Comparison of ENCODE assay signal across 8 mouse cellular contexts in genomic region chr7:62085120-62085849, GRCm38 (mm10).
DNase-seq lines count a peak whose midpoint lies in the region; ATAC-seq lines count a peak whose summit lies in the region.

No protein-coding gene starts in this region.

- no peak overlapping the region for H3K4me2 ChIP-seq in embryonic facial prominence, embryonic 11.5 days (ENCODE audit: low read depth, low read length)
- no peak overlapping the region for H3K4me2 ChIP-seq in limb, embryonic 13.5 days (replicated peaks)

- no peaks in the 10 kb centered on the region for H3K36me3 ChIP-seq in embryonic facial prominence, embryonic 11.5 days (replicated peaks; ENCODE audit: control insufficient read depth, insufficient read depth, low read depth, low read length)
- no peaks in the 10 kb centered on the region for H3K36me3 ChIP-seq in embryonic facial prominence, embryonic 10.5 days (replicated peaks)
- no peaks in the 10 kb centered on the region for H3K36me3 ChIP-seq in limb, embryonic 13.5 days

- ATAC-seq in embryonic facial prominence, embryonic 11.5 days (replicated peaks; ENCODE audit: insufficient number of reproducible peaks, low FRiP score, low TSS enrichment, low read depth), result peak; percentile 89
- peak; percentile 89 for ATAC-seq in limb, embryonic 13.5 days (ENCODE audit: low FRiP score, low read depth)

- no peak overlapping the region for H3K27ac ChIP-seq in embryonic facial prominence, embryonic 11.5 days (replicated peaks; ENCODE audit: low read depth, low read length)
- no peak overlapping the region for H3K27ac ChIP-seq in embryonic facial prominence, embryonic 10.5 days (replicated peaks)
- no peak overlapping the region for H3K27ac ChIP-seq in limb, embryonic 13.5 days

- H3K4me3 ChIP-seq in embryonic facial prominence, embryonic 11.5 days (ENCODE audit: low read depth, low read length), result no peak overlapping the region
- H3K4me3 ChIP-seq in embryonic facial prominence, embryonic 10.5 days, result no peak overlapping the region
- H3K4me3 ChIP-seq in limb, embryonic 13.5 days, result no peak overlapping the region

- H3K9me3 ChIP-seq in embryonic facial prominence, embryonic 11.5 days (replicated peaks; ENCODE audit: control insufficient read depth, low read length), result no peaks in the 10 kb centered on the region
- no peaks in the 10 kb centered on the region for H3K9me3 ChIP-seq in embryonic facial prominence, embryonic 10.5 days
- no peaks in the 10 kb centered on the region for H3K9me3 ChIP-seq in limb, embryonic 13.5 days

- H3K27me3 ChIP-seq in embryonic facial prominence, embryonic 11.5 days (ENCODE audit: control insufficient read depth, insufficient read depth, low read length), result no peaks in the 10 kb centered on the region
- H3K27me3 ChIP-seq in embryonic facial prominence, embryonic 10.5 days (replicated peaks; ENCODE audit: low read depth, poor library complexity, severe bottlenecking), result no peaks in the 10 kb centered on the region
- H3K27me3 ChIP-seq in limb, embryonic 13.5 days, result no peaks in the 10 kb centered on the region

- H3K9ac ChIP-seq in embryonic facial prominence, embryonic 11.5 days (replicated peaks; ENCODE audit: low read length), result no peak overlapping the region
- H3K9ac ChIP-seq in limb, embryonic 13.5 days, result no peak overlapping the region

- DNase-seq in embryonic facial prominence, embryonic 11.5 days (ENCODE audit: low spot score), result peak; percentile 5
- DNase-seq in embryonic facial prominence, embryonic 10.5 days (ENCODE audit: low spot score), result no peak
- peak; percentile 3 to 7 for DNase-seq in right cerebral cortex, adult 2 months (ENCODE audit: low spot score in 2 of 2)
- no peak for DNase-seq in right cerebral cortex, postnatal 25 days
- DNase-seq in right cerebral cortex, postnatal 14 days, result peak; percentile 19
- no peak for DNase-seq in thymus, postnatal 4 days
- DNase-seq in thymus, postnatal 0 days (ENCODE audit: low spot score), result no peak

- H3K4me1 ChIP-seq in embryonic facial prominence, embryonic 11.5 days (ENCODE audit: control insufficient read depth, insufficient read depth, low read length), result no peaks in the 10 kb centered on the region
- H3K4me1 ChIP-seq in embryonic facial prominence, embryonic 10.5 days, result no peaks in the 10 kb centered on the region
- no peaks in the 10 kb centered on the region for H3K4me1 ChIP-seq in limb, embryonic 13.5 days

Comparison
In these comparisons a context has a peak if more than half of its experiments do, and no peak if none do; other contexts are left out.
1. DNase-seq: peak in embryonic facial prominence, embryonic 11.5 days (single experiment), right cerebral cortex, adult 2 months (2 of 2) and right cerebral cortex, postnatal 14 days (single experiment); none in embryonic facial prominence, embryonic 10.5 days (single experiment), right cerebral cortex, postnatal 25 days (single experiment), thymus, postnatal 4 days (single experiment) and thymus, postnatal 0 days (single experiment).